Mouse (Mus musculus) thymus, adult 2 months (tissue): ENCODE results near the gene Prps1. TPM values are rescaled to one million over a fixed set of nuclear protein-coding genes. Genes with fewer than 3 reads are reported as not detected.

Experiments used
- DNase-seq: peaks from one replicate; pipeline ENCODE4 v3.0.0; 2021
- H3K27ac ChIP-seq: fragments of 200-500 bp; 2 replicates; pipeline ENCODE4 v1.5.1; 2012; ENCODE audit warnings: low read length, control low read depth; ENCODE audit not compliant: control insufficient read depth, insufficient read depth
- H3K27me3 ChIP-seq: fragments of 200-500 bp; 2 replicates; pipeline ENCODE4 v1.6.1; 2012; ENCODE audit warnings: mild to moderate bottlenecking, low read length, moderate library complexity, mixed read lengths; ENCODE audit not compliant: control insufficient read depth, insufficient read depth
- H3K36me3 ChIP-seq: fragments of 200-500 bp; 2 replicates; pipeline ENCODE4 v1.6.1; 2012; ENCODE audit warnings: mild to moderate bottlenecking, low read length, moderate library complexity; ENCODE audit not compliant: control insufficient read depth, insufficient read depth
- H3K4me1 ChIP-seq: fragments of 200-500 bp; replicated peaks from 2 replicates; pipeline ENCODE4 v1.6.1; 2012; ENCODE audit warnings: low read length; ENCODE audit not compliant: control insufficient read depth, insufficient read depth
- H3K4me3 ChIP-seq: fragments of 200-500 bp; 2 replicates; pipeline ENCODE4 v1.5.1; 2012; ENCODE audit warnings: mild to moderate bottlenecking, low read length, control low read depth, moderate library complexity; ENCODE audit not compliant: control insufficient read depth, insufficient read depth
- CTCF ChIP-seq: fragments of 200-500 bp; IDR thresholded peaks from 2 replicates; pipeline ENCODE4 v1.5.1; 2012; ENCODE audit warnings: mild to moderate bottlenecking, control low read depth, low read length, moderate library complexity, borderline replicate concordance; ENCODE audit not compliant: control insufficient read depth, poor library complexity, insufficient read depth; ENCODE audit errors: extremely low read depth
- POLR2A ChIP-seq: fragments of 200-500 bp; IDR thresholded peaks from 2 replicates; pipeline ENCODE4 v1.6.1; 2012; ENCODE audit warnings: mild to moderate bottlenecking, low read length, control low read depth, moderate library complexity; ENCODE audit not compliant: control insufficient read depth, poor library complexity, insufficient read depth; ENCODE audit errors: extremely low read depth
- WGBS: fragments of 180-500 bp; shearing (Covaris S2); methylation state at CpG from one replicate; pipeline ENCODE4 v1.1.7; 2018; 5-methylcytosine and 5-hydroxymethylcytosine counted together
- polyA plus RNA-seq: library from polyadenylated mRNA; depleted of rRNA; stranded (reverse); fragments of >200 nt; gene quantifications from 2 replicates; pipeline ENCODE4 v1.2.3, GENCODE M21; 2012

Gene Prps1
- polyA plus RNA-seq, 1 experiment = 20.8 TPM

DNA sequence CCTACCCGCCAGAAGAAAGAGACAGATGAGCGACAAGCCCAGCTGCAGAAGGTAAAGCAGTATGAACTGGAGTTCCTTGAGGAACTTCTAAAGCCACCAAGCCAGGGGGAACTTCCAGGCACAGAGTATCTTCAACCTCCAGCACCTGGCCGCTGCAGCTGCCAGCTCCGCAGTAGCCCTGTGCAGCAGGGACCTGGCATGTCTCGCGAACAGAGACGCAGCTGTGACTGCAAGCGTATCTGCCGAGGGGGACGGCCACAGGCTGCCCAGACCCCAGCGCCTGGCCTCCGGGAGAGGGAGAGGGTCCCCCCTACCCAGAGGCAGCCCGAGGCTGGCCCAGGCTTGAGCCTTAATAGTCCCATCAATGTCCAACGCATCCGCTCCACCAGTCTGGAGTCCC lies 24.4 kb upstream of the Prps1 start:
- TF ChIP-seq CTCF = no peak
- TF ChIP-seq POLR2A = no peak
- H3K4me3 ChIP-seq = no peak overlapping the region
- WGBS = 90% methylated on average over 15 of the region's 15 CpGs
- H3K27me3 ChIP-seq = no peaks in the 10 kb centered on the region
- no peaks in the 10 kb centered on the region for H3K36me3 ChIP-seq
- no peak overlapping the region for H3K27ac ChIP-seq
- no peak for DNase-seq
- no peaks in the 10 kb centered on the region for H3K4me1 ChIP-seq

DNA sequence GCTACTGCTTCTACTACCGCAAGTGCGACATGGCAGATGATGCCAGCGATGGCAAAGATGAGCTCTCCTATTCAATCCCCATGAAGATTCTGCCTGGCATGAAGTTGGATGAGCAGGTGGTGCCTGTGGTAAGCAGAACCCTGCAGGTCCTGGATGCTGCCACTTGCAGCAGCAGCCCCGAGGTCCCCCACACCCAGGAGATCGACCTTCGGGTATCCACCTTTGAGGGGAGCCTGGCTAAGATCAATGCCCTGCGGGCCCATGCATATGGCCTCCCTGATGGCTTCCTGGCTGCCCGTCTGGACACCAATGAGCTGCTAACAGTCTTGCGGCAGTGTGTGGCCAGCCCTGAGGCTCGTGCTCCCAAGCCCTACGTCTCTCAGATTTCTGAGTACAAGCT lies 23.6 kb upstream of the Prps1 start:
- no peak overlapping the region for H3K27ac ChIP-seq
- TF ChIP-seq POLR2A (no peak), CTCF (no peak)
- no peaks in the 10 kb centered on the region for H3K36me3 ChIP-seq
- H3K4me1 ChIP-seq = no peaks in the 10 kb centered on the region
- H3K4me3 ChIP-seq = no peak overlapping the region
- 96% methylated on average over 11 of the region's 11 CpGs for WGBS
- no peaks in the 10 kb centered on the region for H3K27me3 ChIP-seq
- DNase-seq = no peak

DNA sequence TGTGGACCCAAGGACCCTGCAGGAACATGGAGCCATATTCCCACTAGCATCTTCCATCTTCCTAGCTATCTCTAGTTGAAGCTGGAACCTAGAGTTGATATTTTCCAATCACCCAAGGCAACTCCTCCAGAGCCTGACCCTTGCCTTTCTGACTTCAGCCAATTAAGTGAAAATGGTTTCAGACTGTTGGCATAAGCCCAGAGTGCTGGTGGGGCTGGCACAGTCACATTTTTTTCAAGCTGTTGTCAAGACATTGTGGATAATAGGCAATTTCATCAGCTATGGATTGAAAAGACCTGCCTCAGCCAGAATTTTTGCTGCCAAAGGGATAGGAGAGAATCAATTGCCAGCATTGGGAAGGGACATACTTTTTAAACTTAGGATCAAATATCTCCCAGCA lies 18.5 kb upstream of the Prps1 start:
- TF ChIP-seq POLR2A (no peak), CTCF (no peak)
- Histone ChIP-seq H3K27ac (no peak overlapping the region), H3K4me1 (no peaks in the 10 kb centered on the region), H3K36me3 (no peaks in the 10 kb centered on the region), H3K4me3 (no peak overlapping the region), H3K27me3 (no peaks in the 10 kb centered on the region)
- DNase-seq = no peak

DNA sequence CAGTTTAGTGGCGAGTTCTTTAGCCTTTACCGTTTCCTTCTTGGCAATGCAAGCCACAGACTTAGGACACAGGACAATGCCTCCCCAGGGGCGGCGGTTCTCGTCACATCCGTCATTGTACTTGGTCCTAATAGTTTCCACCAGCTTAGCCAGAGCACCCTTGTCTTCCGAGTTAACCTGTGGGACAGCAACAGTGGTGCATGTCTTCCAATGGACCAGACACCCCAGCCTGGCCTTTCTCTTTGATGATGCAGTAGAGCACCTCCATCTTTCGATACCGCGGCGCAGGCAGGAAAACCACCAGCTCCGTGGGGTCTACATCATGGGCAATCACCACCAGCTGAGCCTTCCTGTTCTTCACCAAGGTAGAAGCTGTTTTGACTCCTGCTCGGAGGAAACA lies 10.9 kb upstream of the Prps1 start:
- no peak for DNase-seq
- Histone ChIP-seq H3K27me3 (no peaks in the 10 kb centered on the region), H3K4me3 (no peak overlapping the region), H3K27ac (no peak overlapping the region), H3K36me3 (no peaks in the 10 kb centered on the region), H3K4me1 (peaks cover 7% of the 10 kb centered on the region)
- 22% methylated on average over 13 of the region's 13 CpGs for WGBS
- TF ChIP-seq POLR2A (no peak), CTCF (no peak)

DNA sequence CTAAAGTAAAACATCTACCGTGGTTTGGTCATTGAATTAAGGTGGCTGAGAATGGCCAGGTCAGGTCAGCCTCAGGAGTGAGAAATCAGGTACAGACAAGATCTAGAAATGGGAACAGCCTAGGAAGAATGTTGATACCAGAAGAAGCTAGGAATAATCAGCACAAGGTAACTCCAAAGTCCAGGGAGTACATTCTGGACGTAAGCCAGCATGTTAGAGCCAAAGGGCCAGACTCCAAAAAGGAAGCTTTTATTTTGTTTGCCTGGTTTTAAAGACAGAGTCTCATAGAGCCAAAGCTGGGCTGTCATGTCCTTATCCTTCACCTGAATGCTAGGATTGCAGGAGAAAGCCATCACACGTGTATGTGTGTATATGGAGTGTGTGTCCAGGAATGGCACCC lies 6.3 kb upstream of the Prps1 start:
- Histone ChIP-seq H3K36me3 (no peaks in the 10 kb centered on the region), H3K27ac (no peak overlapping the region), H3K4me1 (peaks cover 7% of the 10 kb centered on the region), H3K4me3 (no peak overlapping the region), H3K27me3 (no peaks in the 10 kb centered on the region)
- no peak for TF ChIP-seq POLR2A
- TF ChIP-seq CTCF = no peak
- 88% methylated on average over 3 of the region's 3 CpGs for WGBS
- no peak for DNase-seq

DNA sequence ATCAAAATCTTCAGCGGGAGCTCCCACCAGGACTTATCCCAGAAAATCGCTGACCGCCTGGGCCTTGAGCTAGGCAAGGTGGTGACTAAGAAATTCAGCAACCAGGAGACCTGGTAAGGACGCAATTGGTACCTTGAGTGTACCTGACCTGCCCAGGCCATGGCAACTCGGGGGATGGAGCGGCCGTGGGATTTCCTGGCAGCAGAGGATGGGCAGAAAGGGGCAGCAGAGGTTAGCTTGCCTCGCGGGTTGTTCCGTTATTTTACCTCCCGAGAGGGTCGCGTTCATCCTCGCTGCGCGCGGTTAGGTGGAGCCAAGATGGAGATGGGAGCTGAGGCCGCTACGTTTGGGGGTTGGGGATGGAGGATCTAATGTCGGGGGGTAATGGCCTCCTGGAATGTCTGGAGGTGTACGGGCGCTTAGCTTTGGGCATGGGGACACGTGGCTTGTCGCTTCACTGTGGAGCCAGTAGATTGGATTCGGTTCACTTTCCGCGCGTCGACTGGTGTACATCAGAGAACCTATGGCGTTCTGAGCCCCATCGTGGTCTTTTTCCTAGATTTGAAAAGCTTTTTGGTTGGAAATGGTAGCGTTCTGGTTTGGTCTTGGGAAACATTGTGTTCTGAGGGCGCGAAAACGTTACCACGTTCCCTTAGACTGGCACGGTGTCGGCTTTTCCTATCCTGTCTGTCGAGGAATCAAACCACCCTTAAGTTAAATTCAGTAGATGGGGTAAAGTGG lies 508 bp downstream of the Prps1 start:
- no peaks in the 10 kb centered on the region for H3K27me3 ChIP-seq
- no peaks in the 10 kb centered on the region for H3K4me1 ChIP-seq
- H3K4me3 ChIP-seq = peak overlapping the region; percentile 90
- no peaks in the 10 kb centered on the region for H3K36me3 ChIP-seq
- DNase-seq = peak; percentile 19
- no peak overlapping the region for H3K27ac ChIP-seq
- WGBS = 2% methylated on average over 39 of the region's 39 CpGs
- TF ChIP-seq POLR2A (no peak), CTCF (no peak)

DNA sequence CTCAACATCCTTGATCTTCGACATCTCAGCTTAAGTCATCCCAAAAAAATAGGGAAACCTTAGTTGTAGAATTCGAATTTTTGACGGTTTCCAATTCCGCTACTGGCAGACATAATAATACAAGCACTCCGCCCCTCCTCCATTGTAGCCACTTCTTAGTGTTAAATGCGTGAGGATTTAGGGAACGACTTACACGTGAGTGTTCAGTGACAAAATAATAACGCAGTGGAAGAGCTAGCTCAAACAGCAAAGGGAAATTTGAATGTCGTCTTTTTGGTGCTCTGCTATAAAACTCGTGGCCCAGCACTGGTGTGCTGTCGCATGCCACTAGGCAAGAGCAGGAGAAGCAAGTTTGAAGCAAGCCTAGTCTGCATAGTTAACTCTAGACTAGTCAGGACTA lies 1.1 kb downstream of the Prps1 start:
- Histone ChIP-seq H3K27ac (no peak overlapping the region), H3K4me3 (no peak overlapping the region), H3K27me3 (no peaks in the 10 kb centered on the region), H3K36me3 (no peaks in the 10 kb centered on the region), H3K4me1 (no peaks in the 10 kb centered on the region)
- no peak for TF ChIP-seq CTCF
- TF ChIP-seq POLR2A = no peak
- WGBS = 5% methylated on average over 12 of the region's 12 CpGs
- DNase-seq = no peak
